Mouse (Mus musculus) heart, postnatal 10 days (tissue): ENCODE results near the gene C2cd5. TPM values are rescaled to one million over a fixed set of nuclear protein-coding genes. Genes with fewer than 3 reads are reported as not detected.
A peak's percentile ranks its signal among the peaks of the same experiment; 100 is the strongest.

ENCODE experiments used
- DNase-seq, 2 experiments: peaks; one replicate each; pipeline ENCODE4 v3.0.0; 2021
- intact Hi-C: fragments of 180-260 bp; cut with DNase I; formaldehyde crosslinking; loops from one replicate; pipeline ENCODE4 v1.15.1; 2025
- total RNA-seq, 2 experiments: library from RNA; stranded (reverse); gene quantifications; 2 replicates each; pipeline ENCODE4 v1.2.3; 2021

C2cd5 gene
- total RNA-seq, 2 experiments from 2014 or later = 23.9 to 27.0 TPM

GRCm38 (mm10) chr6:143076461-143076860, 23.5 kb downstream of the C2cd5 start:
- intact Hi-C loops = no loop called here
- DNase-seq = no peak

GRCm38 (mm10) chr6:143073914-143074313, 26.0 kb downstream of the C2cd5 start:
- no peak for DNase-seq
- intact Hi-C loops = no loop called here

GRCm38 (mm10) chr6:143073476-143073875, 26.5 kb downstream of the C2cd5 start:
- no peak for DNase-seq
- intact Hi-C loops = no loop called here

- intact Hi-C loops = no loop called here
- peak in 1 of 2 experiments; percentile 14 for DNase-seq
Observed at GRCm38 (mm10) chr6:143072412-143073014, 27.4 kb downstream of the C2cd5 start.

- no peak for DNase-seq
- intact Hi-C loops = no loop called here
Observed at GRCm38 (mm10) chr6:143070736-143071135, 29.2 kb downstream of the C2cd5 start.

- intact Hi-C loops = no loop called here
- DNase-seq = no peak
Observed at GRCm38 (mm10) chr6:143070019-143070418, 29.9 kb downstream of the C2cd5 start.

- no peak for DNase-seq
- intact Hi-C loops = no loop called here
Observed at GRCm38 (mm10) chr6:143069606-143070005, 30.3 kb downstream of the C2cd5 start.

- intact Hi-C loops = no loop called here
- DNase-seq = no peak
Observed at GRCm38 (mm10) chr6:143068181-143068915, 31.6 kb downstream of the C2cd5 start.

GRCm38 (mm10) chr6:143067654-143068053, 32.3 kb downstream of the C2cd5 start:
- intact Hi-C loops = no loop called here

GRCm38 (mm10) chr6:143066859-143067258, 33.1 kb downstream of the C2cd5 start:
- intact Hi-C loops = no loop called here
- DNase-seq = no peak

More at GRCm38 (mm10) chr6:143067654-143068053, 32.3 kb downstream of the C2cd5 start:
- no peak for DNase-seq

GRCm38 (mm10) chr6:143064047-143064446, 35.9 kb downstream of the C2cd5 start:
- intact Hi-C loops = no loop called here
- no peak for DNase-seq

GRCm38 (mm10) chr6:143057601-143058000, 42.3 kb downstream of the C2cd5 start:
- DNase-seq = no peak
- intact Hi-C loops = no loop called here

GRCm38 (mm10) chr6:143051566-143051965, 48.4 kb downstream of the C2cd5 start:
- intact Hi-C loops = no loop called here
- DNase-seq = no peak

- intact Hi-C loops = no loop called here
- peak in 1 of 2 experiments; percentile 20 for DNase-seq
Observed at GRCm38 (mm10) chr6:143049791-143050555, 50.0 kb downstream of the C2cd5 start.

- intact Hi-C loops = no loop called here
- no peak for DNase-seq
Observed at GRCm38 (mm10) chr6:143049117-143049516, 50.8 kb downstream of the C2cd5 start.

GRCm38 (mm10) chr6:143047538-143048258, 52.2 kb downstream of the C2cd5 start:
- intact Hi-C loops = no loop called here
- no peak for DNase-seq

- intact Hi-C loops = no loop called here
Observed at GRCm38 (mm10) chr6:143041578-143041977, 58.4 kb downstream of the C2cd5 start.

GRCm38 (mm10) chr6:143035261-143035660, 64.7 kb downstream of the C2cd5 start:
- DNase-seq = peak; percentile 14 to 17
- intact Hi-C loops = loop anchor here (5.0 kb wide), 1 partner anchor 142 kb away; no protein-coding TSS in a partner anchor

More at GRCm38 (mm10) chr6:143041578-143041977, 58.4 kb downstream of the C2cd5 start:
- DNase-seq = no peak

- intact Hi-C loops = no loop called here
- DNase-seq = no peak
Observed at GRCm38 (mm10) chr6:143034503-143034902, 65.4 kb downstream of the C2cd5 start.

GRCm38 (mm10) chr6:143030521-143030920, 69.4 kb downstream of the C2cd5 start:
- DNase-seq = no peak
- intact Hi-C loops = no loop called here

- intact Hi-C loops = no loop called here
Observed at GRCm38 (mm10) chr6:143027896-143028295, 72.0 kb downstream of the C2cd5 start.

More at GRCm38 (mm10) chr6:143027896-143028295, 72.0 kb downstream of the C2cd5 start:
- DNase-seq = no peak
